Mouse (Mus musculus): ENCODE measurements around the gene Osgep. TPM values are rescaled to one million over a fixed set of nuclear protein-coding genes. Genes with fewer than 3 reads are reported as not detected.
"Not testable (repeated sequence)": the region's sequence is repeated elsewhere in the genome, so short reads cannot be mapped to it uniquely, and the experiment has no call there.

Gene Osgep
- polyA plus RNA-seq, 1 experiment: 67.6 TPM

GRCm38 (mm10) chr14:50911356-50911755, 13.3 kb downstream of the Osgep start:
- TF ChIP-seq CTCF (IDR thresholded peaks at IDR 0.05; ENCODE audit: control insufficient read depth, insufficient read depth, low read length) (no peak), POLR2A (IDR thresholded peaks at IDR 0.05; ENCODE audit: borderline replicate concordance, control insufficient read depth, low read depth, low read length) (no peak)
- Histone ChIP-seq H3K4me1 (ENCODE audit: control insufficient read depth, insufficient read depth, low read length) (no peaks in the 10 kb centered on the region), H3K4me3 (replicated peaks; ENCODE audit: control insufficient read depth, low read depth, low read length) (no peak overlapping the region), H3K27ac (ENCODE audit: control insufficient read depth, insufficient read depth, low read depth, low read length, poor library complexity) (no peak overlapping the region)
- WGBS: 73% methylated on average over 3 of the region's 3 CpGs

GRCm38 (mm10) chr14:50908126-50908525, 16.6 kb downstream of the Osgep start:
- Histone ChIP-seq H3K4me1 (ENCODE audit: control insufficient read depth, insufficient read depth, low read length) (no peaks in the 10 kb centered on the region), H3K4me3 (replicated peaks; ENCODE audit: control insufficient read depth, low read depth, low read length) (no peak overlapping the region), H3K27ac (ENCODE audit: control insufficient read depth, insufficient read depth, low read depth, low read length, poor library complexity) (no peak overlapping the region)
- TF ChIP-seq POLR2A (IDR thresholded peaks at IDR 0.05; ENCODE audit: borderline replicate concordance, control insufficient read depth, low read depth, low read length) (no peak), CTCF (IDR thresholded peaks at IDR 0.05; ENCODE audit: control insufficient read depth, insufficient read depth, low read length) (no peak)
- 41% methylated on average over 4 of the region's 4 CpGs for WGBS

- H3K27ac ChIP-seq (ENCODE audit: control insufficient read depth, insufficient read depth, low read depth, low read length, poor library complexity); H3K4me1 ChIP-seq (ENCODE audit: control insufficient read depth, insufficient read depth, low read length); H3K4me3 ChIP-seq (replicated peaks; ENCODE audit: control insufficient read depth, low read depth, low read length): not testable (repeated sequence)
These were observed 19.4 kb downstream of the Osgep start for GRCm38 (mm10) chr14:50905327-50905726.

GRCm38 (mm10) chr14:50904828-50905129, 19.9 kb downstream of the Osgep start:
- H3K4me1 ChIP-seq (ENCODE audit: control insufficient read depth, insufficient read depth, low read length): no peaks in the 10 kb centered on the region; the same call in 1 of the 2 replicates
- 93% methylated on average over 4 of the region's 4 CpGs for WGBS
- TF ChIP-seq POLR2A (IDR thresholded peaks at IDR 0.05; ENCODE audit: borderline replicate concordance, control insufficient read depth, low read depth, low read length) (no peak), CTCF (IDR thresholded peaks at IDR 0.05; ENCODE audit: control insufficient read depth, insufficient read depth, low read length) (no peak)
- no peak overlapping the region for H3K4me3 ChIP-seq (replicated peaks; ENCODE audit: control insufficient read depth, low read depth, low read length)
- no peak overlapping the region for H3K27ac ChIP-seq (ENCODE audit: control insufficient read depth, insufficient read depth, low read depth, low read length, poor library complexity)

GRCm38 (mm10) chr14:50903973-50904827, 20.5 kb downstream of the Osgep start:
- Histone ChIP-seq H3K27ac (ENCODE audit: control insufficient read depth, insufficient read depth, low read depth, low read length, poor library complexity) (no peak overlapping the region), H3K4me3 (replicated peaks; ENCODE audit: control insufficient read depth, low read depth, low read length) (peak overlapping the region; percentile 0), H3K4me1 (ENCODE audit: control insufficient read depth, insufficient read depth, low read length) (no peaks in the 10 kb centered on the region; the same call in 1 of the 2 replicates)
- WGBS: 27% methylated on average over 26 of the region's 26 CpGs
- TF ChIP-seq CTCF (IDR thresholded peaks at IDR 0.05; ENCODE audit: control insufficient read depth, insufficient read depth, low read length): peak; percentile 42; the same call in 1 of the 2 replicates
- TF ChIP-seq POLR2A (IDR thresholded peaks at IDR 0.05; ENCODE audit: borderline replicate concordance, control insufficient read depth, low read depth, low read length): no peak

GRCm38 (mm10) chr14:50897992-50898391, 26.7 kb downstream of the Osgep start:
- not testable (repeated sequence) for H3K4me3 ChIP-seq (replicated peaks; ENCODE audit: control insufficient read depth, low read depth, low read length); H3K4me1 ChIP-seq (ENCODE audit: control insufficient read depth, insufficient read depth, low read length); H3K27ac ChIP-seq (ENCODE audit: control insufficient read depth, insufficient read depth, low read depth, low read length, poor library complexity)
- WGBS: 15% methylated on average over 2 of the region's 2 CpGs

- peak within 1 kb of the TSS; percentile 23 for H3K27ac ChIP-seq (ENCODE audit: control insufficient read depth, insufficient read depth, low read depth, low read length, poor library complexity)
- 52% methylated on average over 7 of the region's 7 CpGs for WGBS
- H3K4me1 ChIP-seq (ENCODE audit: control insufficient read depth, insufficient read depth, low read length): peaks cover 5% of the 10 kb centered on the region
- no peak for TF ChIP-seq POLR2A (IDR thresholded peaks at IDR 0.05; ENCODE audit: borderline replicate concordance, control insufficient read depth, low read depth, low read length)
- no peak for TF ChIP-seq CTCF (IDR thresholded peaks at IDR 0.05; ENCODE audit: control insufficient read depth, insufficient read depth, low read length)
- H3K4me3 ChIP-seq (replicated peaks; ENCODE audit: control insufficient read depth, low read depth, low read length): no peak within 1 kb of the TSS
These were observed 27.3 kb downstream of the Osgep start, which contains the start of gene Klhl33 for GRCm38 (mm10) chr14:50897374-50897765. Gene Klhl33, minus strand, starts transcription at chr14:50897507.

GRCm38 (mm10) chr14:50896747-50897373, 27.8 kb downstream of the Osgep start:
- peak overlapping the region; percentile 23; the same call in 1 of the 2 replicates for H3K27ac ChIP-seq (ENCODE audit: control insufficient read depth, insufficient read depth, low read depth, low read length, poor library complexity)
- peaks cover 6% of the 10 kb centered on the region for H3K4me1 ChIP-seq (ENCODE audit: control insufficient read depth, insufficient read depth, low read length)
- 61% methylated on average over 23 of the region's 23 CpGs for WGBS
- no peak overlapping the region for H3K4me3 ChIP-seq (replicated peaks; ENCODE audit: control insufficient read depth, low read depth, low read length)
- no peak for TF ChIP-seq CTCF (IDR thresholded peaks at IDR 0.05; ENCODE audit: control insufficient read depth, insufficient read depth, low read length)
- no peak for TF ChIP-seq POLR2A (IDR thresholded peaks at IDR 0.05; ENCODE audit: borderline replicate concordance, control insufficient read depth, low read depth, low read length)
